Comparison of ENCODE assay signal across 7 mouse cellular contexts in genomic region chr4:134683008-134683407, GRCm38 (mm10). TPM values are rescaled to one million over a fixed set of nuclear protein-coding genes. Genes with fewer than 3 reads are reported as not detected.
A peak's percentile ranks its signal among the peaks of the same experiment; 100 is the strongest.
DNase-seq lines count a peak whose midpoint lies in the region; ATAC-seq and TF ChIP-seq lines count a peak whose summit lies in the region.

No protein-coding gene starts in this region.

- H3K4me2 ChIP-seq in hindbrain, embryonic 14.5 days (replicated peaks) = no peak overlapping the region; the same call in 1 of the 2 replicates
- H3K4me2 ChIP-seq in midbrain, embryonic 13.5 days (replicated peaks) = no peak overlapping the region

- no peaks in the 10 kb centered on the region for H3K36me3 ChIP-seq in hindbrain, embryonic 14.5 days (replicated peaks; ENCODE audit: control insufficient read depth, insufficient read depth)
- H3K36me3 ChIP-seq in midbrain, embryonic 13.5 days = no peaks in the 10 kb centered on the region

- no peak for DNase-seq in layer of hippocampus, adult 2 months (ENCODE audit: low spot score in 2 of 2)
- no peak for DNase-seq in layer of hippocampus, adult 9-10 months (ENCODE audit: low spot score)
- DNase-seq in hindbrain, embryonic 14.5 days (ENCODE audit: low spot score) = peak; percentile 44
- DNase-seq in thymus, postnatal 10 days (ENCODE audit: low spot score in 2 of 2) = no peak

- H3K4me1 ChIP-seq in hindbrain, embryonic 14.5 days (replicated peaks; ENCODE audit: control insufficient read depth, insufficient read depth, low read length) = peaks cover 16% of the 10 kb centered on the region
- H3K4me1 ChIP-seq in midbrain, embryonic 13.5 days (replicated peaks) = peaks cover 27% of the 10 kb centered on the region

- no peak overlapping the region for H3K4me3 ChIP-seq in layer of hippocampus, adult 2 months
- no peak overlapping the region for H3K4me3 ChIP-seq in hindbrain, embryonic 14.5 days (replicated peaks; ENCODE audit: low read length)
- no peak overlapping the region for H3K4me3 ChIP-seq in midbrain, embryonic 13.5 days (replicated peaks)

- no peaks in the 10 kb centered on the region for H3K27me3 ChIP-seq in hindbrain, embryonic 14.5 days (ENCODE audit: control insufficient read depth, insufficient read depth, low read length)
- no peaks in the 10 kb centered on the region for H3K27me3 ChIP-seq in midbrain, embryonic 13.5 days

- TF ChIP-seq CTCF in layer of hippocampus, adult 2 months (conservative IDR thresholded peaks at IDR 0.05) = no peak

- peak; percentile 77 for ATAC-seq in common myeloid progenitor, adult 5-6 weeks (replicated peaks; ENCODE audit: low read depth, poor library complexity, severe bottlenecking)
- ATAC-seq in hindbrain, embryonic 14.5 days (ENCODE audit: low FRiP score) = no peak
- ATAC-seq in midbrain, embryonic 13.5 days = no peak
- ATAC-seq in erythroblast, adult 5-6 weeks (replicated peaks; ENCODE audit: low FRiP score, poor library complexity, severe bottlenecking) = no peak

- H3K9ac ChIP-seq in hindbrain, embryonic 14.5 days = no peak overlapping the region
- 0 out of 2 replicates have a peak overlapping the region, but pooled peaks have one; percentile 8 for H3K9ac ChIP-seq in midbrain, embryonic 13.5 days (replicated peaks)

- WGBS in hindbrain, embryonic 14.5 days = 41% methylated on average over 13 of the region's 13 CpGs
- 68% methylated on average over 13 of the region's 13 CpGs for WGBS in midbrain, embryonic 13.5 days

- H3K9me3 ChIP-seq in hindbrain, embryonic 14.5 days (ENCODE audit: control insufficient read depth, low read length) = no peaks in the 10 kb centered on the region
- H3K9me3 ChIP-seq in midbrain, embryonic 13.5 days = 0 out of 2 replicates have a peak, but pooled peaks cover 6% of the 10 kb centered on the region

- H3K27ac ChIP-seq in layer of hippocampus, adult 2 months = peak overlapping the region; percentile 40
- H3K27ac ChIP-seq in hindbrain, embryonic 14.5 days = peak overlapping the region; percentile 69
- peak overlapping the region; percentile 14; the same call in 1 of the 2 replicates for H3K27ac ChIP-seq in midbrain, embryonic 13.5 days

RNA-seq across cellular contexts. Expression of gene Man1c1, which starts 21.1 kb away (rescaled TPM):
- 10 to 100 TPM; 22.1 to 25.1 TPM for total RNA-seq in layer of hippocampus, adult 2 months (2021)
- 1.2 and 1.6 TPM in 2 replicates for total RNA-seq in common myeloid progenitor, adult 5-6 weeks (2017)
- 7.1 and 7.2 TPM in 2 replicates for polyA plus RNA-seq in hindbrain, embryonic 14.5 days (2014; fragmentation: Nextera tagmentation; extraction: Ambion mirVana)
- polyA plus RNA-seq in midbrain, embryonic 13.5 days (2015; fragmentation: Nextera tagmentation; extraction: Ambion mirVana) = 1.9 and 2.4 TPM in 2 replicates
- total RNA-seq in erythroblast, adult 5-6 weeks (2015; ENCODE audit: low replicate concordance) = 4.2 and 6.1 TPM in 2 replicates
- 1.4 and 2.8 TPM in 2 replicates for total RNA-seq in erythroblast, adult 5-6 weeks (2017; ENCODE audit: low replicate concordance)

Comparison
In these comparisons a context has a peak if more than half of its experiments do, and no peak if none do; other contexts are left out.
1. H3K27ac ChIP-seq: peak in every context shown above with its lines; median percentile 69 in hindbrain, embryonic 14.5 days; 40 in layer of hippocampus, adult 2 months; 14 in midbrain, embryonic 13.5 days.